Mouse (Mus musculus): ENCODE measurements at regions not wholly inside any gene's neighbourhood (a gene's known extent, or its start where the extent isn't known, plus 50 kb on each side); places are given as distances from the start of the nearest gene placed in this dataset.

DNA sequence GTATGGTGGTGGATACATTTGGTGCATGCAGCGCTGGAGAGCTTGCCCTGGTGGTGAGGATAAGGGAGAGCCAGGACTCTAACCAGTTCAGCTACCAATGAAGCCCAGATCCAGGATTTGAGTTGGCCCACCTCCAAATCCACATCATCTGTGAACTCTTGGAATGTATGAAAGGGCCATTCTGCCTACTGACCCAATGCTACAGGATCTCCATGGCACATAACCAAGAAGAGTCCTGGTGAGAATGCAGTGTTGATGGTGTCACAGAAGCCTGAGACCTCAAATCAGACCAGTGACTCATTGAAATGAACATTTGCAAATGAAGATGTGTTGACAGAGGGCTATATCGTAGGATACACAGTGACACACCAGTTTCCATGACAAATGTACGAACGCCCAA, 121.0 kb upstream of the Slitrk5 start:
- DNase-seq, result peak in 1 of 2 experiments; percentile 10

DNA sequence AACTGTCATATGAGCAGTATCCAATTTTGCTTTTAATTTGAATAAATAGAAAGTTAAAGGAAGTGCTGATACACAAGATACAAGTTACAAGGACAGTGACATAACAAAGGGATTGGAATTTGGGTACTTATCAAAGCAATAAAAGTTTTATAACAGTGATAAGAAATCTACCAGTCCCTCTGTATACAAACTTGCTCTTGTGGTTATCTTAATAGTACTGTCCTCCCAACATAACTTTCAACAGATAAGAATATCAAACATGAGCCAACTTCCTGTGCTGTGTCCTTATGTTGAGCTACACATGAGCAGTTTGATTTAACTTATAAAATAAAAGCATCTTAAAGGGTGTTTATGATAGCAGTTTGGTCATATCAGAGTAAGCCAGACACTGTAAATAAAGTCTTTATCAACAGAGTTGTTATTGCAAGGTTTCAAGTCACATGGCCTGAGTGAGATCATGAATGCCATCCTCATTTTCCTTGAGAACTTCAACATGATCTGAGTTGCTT, 105.5 kb upstream of the Slitrk5 start:
- DNase-seq, result no peak

DNA sequence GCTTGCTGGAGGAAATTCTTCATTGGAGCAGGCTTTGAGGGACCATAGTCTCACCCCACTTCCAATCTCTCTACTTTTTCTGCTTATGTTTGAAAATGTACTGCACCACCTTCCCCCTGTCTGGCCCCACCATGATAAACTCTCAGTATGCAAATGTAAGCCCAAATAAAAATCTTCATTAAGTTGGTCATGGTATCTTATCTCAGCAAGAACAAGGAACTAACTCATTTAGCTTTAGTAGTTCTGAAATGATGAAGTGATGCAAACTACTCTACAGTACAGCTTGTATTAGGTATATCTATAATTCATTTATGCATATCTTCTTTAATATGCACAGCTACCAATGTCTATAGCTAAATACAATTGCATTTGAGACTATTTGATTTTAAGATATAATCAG, 97.4 kb upstream of the Slitrk5 start:
- DNase-seq, result no peak

DNA sequence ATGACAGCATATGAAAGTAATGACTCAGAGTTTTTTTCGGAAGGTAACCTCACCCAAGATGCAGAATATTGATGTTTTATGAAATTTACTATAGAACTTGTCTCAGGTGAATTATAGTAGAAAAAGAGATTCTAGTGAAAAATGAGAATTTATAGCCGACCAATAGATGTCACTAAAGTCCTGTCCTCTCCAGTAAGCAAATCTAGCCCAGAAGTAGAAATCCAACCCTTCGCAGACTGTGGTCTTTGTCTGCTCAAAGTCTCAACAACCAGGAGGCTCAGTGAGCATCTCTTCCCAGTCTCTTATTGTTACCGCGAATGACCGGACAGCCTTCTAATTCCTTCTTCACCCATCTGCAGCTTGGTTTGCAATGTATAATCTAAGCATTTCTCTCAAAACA, 91.8 kb upstream of the Slitrk5 start:
- no peak for DNase-seq

DNA sequence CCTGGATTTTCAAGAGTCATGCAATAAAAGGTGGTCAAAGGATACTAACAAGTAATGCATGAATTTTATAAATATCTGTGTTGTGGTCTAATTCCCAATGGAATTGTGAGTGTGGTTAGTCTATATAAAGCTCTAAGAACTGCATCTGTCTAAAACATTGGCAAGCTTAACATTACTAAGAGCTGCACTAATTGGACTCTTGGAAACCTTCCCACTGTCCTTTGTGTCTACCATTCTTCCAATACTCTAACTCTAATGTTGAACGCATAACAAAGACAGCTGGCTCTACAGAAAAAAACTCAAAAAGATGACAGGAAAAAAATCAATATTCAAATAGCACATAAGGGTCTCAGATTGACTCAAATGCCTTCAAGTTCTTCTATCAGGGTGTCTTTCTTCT, 58.1 kb upstream of the Slitrk5 start:
- DNase-seq, result no peak

DNA sequence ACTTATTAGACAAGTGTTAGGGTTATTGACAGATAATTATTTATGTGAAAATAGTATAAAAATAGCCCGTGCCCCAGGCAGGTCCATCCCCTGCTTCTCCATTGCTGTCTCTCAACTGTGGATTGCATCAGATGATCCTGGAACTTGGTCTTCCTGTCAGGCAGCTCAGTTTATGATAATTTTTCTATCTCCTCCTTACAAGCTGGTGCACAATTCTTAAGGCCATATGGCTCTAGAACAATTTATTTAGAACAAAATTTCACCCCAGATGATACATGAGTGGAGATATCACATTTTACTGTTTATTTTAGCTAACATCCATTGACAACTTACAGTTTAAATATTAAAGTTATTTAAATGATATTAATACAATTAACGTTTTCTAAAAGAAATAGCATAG, 54.1 kb upstream of the Slitrk5 start:
- DNase-seq, result no peak

All from cerebellum, postnatal 25 days (tissue).